Mouse (Mus musculus) c-Kit-positive CD71-positive TER-119-negative erythroid progenitor cells, embryonic 14.5 days (primary cell): ENCODE results near the gene Arhgef16.
A peak's percentile ranks its signal among the peaks of the same experiment; 100 is the strongest.

Experiments used
- DNase-seq: peaks from one replicate; pipeline ENCODE4 v3.0.0-alpha.2; 2013; ENCODE audit warnings: low read depth

The Arhgef16 gene

GRCm38 (mm10) chr4:154293735-154294201 is 7.7 kb downstream of the Arhgef16 start:
- DNase-seq: no peak

GRCm38 (mm10) chr4:154283671-154284070 is 17.8 kb downstream of the Arhgef16 start:
- no peak for DNase-seq

GRCm38 (mm10) chr4:154279481-154279880 is 22.0 kb downstream of the Arhgef16 start:
- no peak for DNase-seq

- peak; percentile 47 for DNase-seq
Measured at GRCm38 (mm10) chr4:154273000-154273399, 28.5 kb downstream of the Arhgef16 start.

GRCm38 (mm10) chr4:154269520-154269919 is 32.0 kb downstream of the Arhgef16 start:
- no peak for DNase-seq

GRCm38 (mm10) chr4:154267511-154267910 is 34.0 kb downstream of the Arhgef16 start:
- DNase-seq: no peak

- DNase-seq: no peak
Measured at GRCm38 (mm10) chr4:154262071-154262470, 39.4 kb downstream of the Arhgef16 start.

- DNase-seq: no peak
Measured at GRCm38 (mm10) chr4:154260755-154261154, 40.7 kb downstream of the Arhgef16 start.

- DNase-seq: no peak
Measured at GRCm38 (mm10) chr4:154252537-154253255, 48.8 kb downstream of the Arhgef16 start.

- DNase-seq: no peak
Measured at GRCm38 (mm10) chr4:154249316-154249715, 52.2 kb downstream of the Arhgef16 start.

- no peak for DNase-seq
Measured at GRCm38 (mm10) chr4:154248092-154248805, 53.2 kb downstream of the Arhgef16 start.

GRCm38 (mm10) chr4:154247207-154248091 is 54.0 kb downstream of the Arhgef16 start:
- DNase-seq: no peak

GRCm38 (mm10) chr4:154246115-154247040 is 55.1 kb downstream of the Arhgef16 start:
- DNase-seq: peak; percentile 65

- no peak for DNase-seq
Measured at GRCm38 (mm10) chr4:154245342-154245741, 56.1 kb downstream of the Arhgef16 start.

GRCm38 (mm10) chr4:154240608-154241007 is 60.9 kb downstream of the Arhgef16 start:
- DNase-seq: no peak

GRCm38 (mm10) chr4:154239199-154239598 is 62.3 kb downstream of the Arhgef16 start:
- no peak for DNase-seq

GRCm38 (mm10) chr4:154237306-154237705 is 64.2 kb downstream of the Arhgef16 start:
- DNase-seq: no peak

- DNase-seq: no peak
Measured at GRCm38 (mm10) chr4:154236893-154237292, 64.6 kb downstream of the Arhgef16 start.

- DNase-seq: no peak
Measured at GRCm38 (mm10) chr4:154236001-154236400, 65.5 kb downstream of the Arhgef16 start.

- no peak for DNase-seq
Measured at GRCm38 (mm10) chr4:154232295-154232694, 69.2 kb downstream of the Arhgef16 start.

- no peak for DNase-seq
Measured at GRCm38 (mm10) chr4:154231380-154231779, 70.1 kb downstream of the Arhgef16 start.
